Mouse (Mus musculus) embryonic stem cell, embryonic (primary cell): ENCODE results near the gene Slc16a13.

Experiments used
- CTCF ChIA-PET, 4 experiments: fragments of 300-600 bp in 2 of 4; fragments of 350-600 bp in 2 of 4; sonication (Branson Sonifier 250); formaldehyde crosslinking; loops; one replicate each; lab custom pipeline; 2022; ENCODE audit warnings: inconsistent platforms in 2 of 4; lab: Charles Lee
- POLR2A ChIA-PET, 4 experiments: fragments of 300-600 bp in 2 of 4; fragments of 350-600 bp in 2 of 4; sonication (Branson Sonifier 250); formaldehyde crosslinking; loops; one replicate each; lab custom pipeline; 2022; ENCODE audit warnings: antibody characterized with exemption in 4 of 4, inconsistent platforms in 1 of 4; lab: Charles Lee

Gene Slc16a13

GRCm38 (mm10) chr11:70237457-70238167 lies 16.7 kb upstream of the Slc16a13 start, which contains the start of gene 0610010K14Rik:
Gene 0610010K14Rik, minus strand, starts transcription at chr11:70237914.
- POLR2A ChIA-PET = interaction anchor here (0.6 to 6.9 kb wide), 55 partner anchors 9 to 1265 kb away, joined by 3 to 90 read pairs (median 4); partner anchors contain the start of genes Arrb2 (in 3 of the 4), Alox12 (in 2 of the 4), Bcl6b (in 2 of the 4) and Rnf167 (in 2 of the 4)
- CTCF ChIA-PET = interaction anchor here (0.5 to 2.4 kb wide), 22 partner anchors 9 to 431 kb away, joined by 3 to 9 read pairs (median 4); partner anchors contain the start of genes Alox12 (in 1 of the 4), Cxcl16 (in 1 of the 4) and Zmynd15 (in 1 of the 4)

GRCm38 (mm10) chr11:70236717-70237116 lies 15.9 kb upstream of the Slc16a13 start:
- CTCF ChIA-PET = interaction anchor here in 3 of 4 experiments (0.5 to 2.4 kb wide), 16 partner anchors 8 to 736 kb away, joined by 3 to 9 read pairs (median 4); partner anchors contain the start of gene Alox12 (in 1 of the 3)

GRCm38 (mm10) chr11:70235254-70235900 lies 14.5 kb upstream of the Slc16a13 start:
- CTCF ChIA-PET = no interaction called here
- POLR2A ChIA-PET = interaction anchor here in 1 of 4 experiments (3.3 to 6.9 kb wide), 2 partner anchors 7 to 14 kb away, joined by 28 to 90 read pairs; partner anchors contain the start of genes Bcl6b and Slc16a13

More at GRCm38 (mm10) chr11:70236717-70237116, 15.9 kb upstream of the Slc16a13 start:
- POLR2A ChIA-PET = interaction anchor here in 3 of 4 experiments (0.6 to 6.9 kb wide), 34 partner anchors 8 to 1103 kb away, joined by 3 to 90 read pairs (median 5); partner anchors contain the start of genes Arrb2 (in 3 of the 3), Bcl6b (in 2 of the 3), Slc16a13 (in 2 of the 3) and Alox12 (in 1 of the 3)

- ChIA-PET POLR2A (interaction anchor here in 2 of 4 experiments (2.7 to 5.3 kb wide), 2 partner anchors 12 to 13 kb away, joined by 16 to 46 read pairs; partner anchors contain the start of gene Slc16a13 (in 1 of the 2)), CTCF (no interaction called here)
Measured at GRCm38 (mm10) chr11:70234497-70234896, 13.6 kb upstream of the Slc16a13 start.

GRCm38 (mm10) chr11:70234037-70234436 lies 13.2 kb upstream of the Slc16a13 start:
- ChIA-PET CTCF (interaction anchor here in 2 of 4 experiments (0.5 to 1.4 kb wide), 2 partner anchors 14 to 219 kb away, joined by 3 to 4 read pairs; no protein-coding TSS in a partner anchor), POLR2A (interaction anchor here in 2 of 4 experiments (1.5 to 5.3 kb wide), 4 partner anchors 12 to 435 kb away, joined by 3 to 46 read pairs (median 10); partner anchors contain the start of genes Slc16a13 (in 1 of the 2) and Spag7 (in 1 of the 2))

GRCm38 (mm10) chr11:70233016-70233415 lies 12.2 kb upstream of the Slc16a13 start:
- CTCF ChIA-PET = interaction anchor here in 3 of 4 experiments (0.6 to 1.4 kb wide), 5 partner anchors 15 to 110 kb away, joined by 3 to 5 read pairs (median 4); no protein-coding TSS in a partner anchor

GRCm38 (mm10) chr11:70232546-70232945 lies 11.7 kb upstream of the Slc16a13 start:
- ChIA-PET CTCF (interaction anchor here (0.6 to 1.4 kb wide), 4 partner anchors 10 to 64 kb away, joined by 3 to 4 read pairs (median 3); no protein-coding TSS in a partner anchor), POLR2A (interaction anchor here (0.6 to 5.3 kb wide), 11 partner anchors 10 to 523 kb away, joined by 3 to 46 read pairs (median 8); partner anchors contain the start of genes Slc16a13 (in 2 of the 4) and Spag7 (in 1 of the 4))

More at GRCm38 (mm10) chr11:70233016-70233415, 12.2 kb upstream of the Slc16a13 start:
- POLR2A ChIA-PET = interaction anchor here in 3 of 4 experiments (0.6 to 5.3 kb wide), 11 partner anchors 11 to 523 kb away, joined by 3 to 46 read pairs (median 9); partner anchors contain the start of genes Slc16a13 (in 2 of the 3) and Spag7 (in 1 of the 3)

GRCm38 (mm10) chr11:70230239-70230727 lies 9.4 kb upstream of the Slc16a13 start:
- POLR2A ChIA-PET = interaction anchor here in 3 of 4 experiments (0.5 to 7.4 kb wide), 39 partner anchors 7 to 1328 kb away, joined by 3 to 90 read pairs (median 3); partner anchors contain the start of genes Gm21988 (in 3 of the 3), Rnasek (in 3 of the 3), 0610010K14Rik (in 2 of the 3) and Slc16a11 (in 2 of the 3)

GRCm38 (mm10) chr11:70229260-70230010 lies 8.6 kb upstream of the Slc16a13 start, which contains the start of gene Bcl6b:
Gene Bcl6b, minus strand, starts transcription at chr11:70229798.
- CTCF ChIA-PET = interaction anchor here (0.6 to 3.0 kb wide), 37 partner anchors 8 to 308 kb away, joined by 3 to 20 read pairs (median 5); partner anchors contain the start of genes Gm21988 (in 3 of the 4), Rnasek (in 3 of the 4), 0610010K14Rik (in 2 of the 4) and Acadvl (in 1 of the 4)
- POLR2A ChIA-PET = interaction anchor here (0.6 to 7.4 kb wide), 34 partner anchors 8 to 649 kb away, joined by 3 to 90 read pairs (median 4); partner anchors contain the start of genes 0610010K14Rik (in 4 of the 4), Gm21988 (in 2 of the 4), Rnasek (in 2 of the 4) and Slc16a13 (in 2 of the 4)

More at GRCm38 (mm10) chr11:70230239-70230727, 9.4 kb upstream of the Slc16a13 start:
- CTCF ChIA-PET = interaction anchor here (0.5 to 3.0 kb wide), 72 partner anchors 8 to 309 kb away, joined by 3 to 20 read pairs (median 4); partner anchors contain the start of genes Gm21988 (in 3 of the 4), Rnasek (in 3 of the 4), Slc16a13 (in 3 of the 4) and Arrb2 (in 2 of the 4)

GRCm38 (mm10) chr11:70228828-70229227 lies 8.0 kb upstream of the Slc16a13 start:
- CTCF ChIA-PET = interaction anchor here in 3 of 4 experiments (0.6 to 3.0 kb wide), 16 partner anchors 9 to 282 kb away, joined by 3 to 20 read pairs (median 4); partner anchors contain the start of genes 0610010K14Rik (in 2 of the 3) and Alox12e (in 1 of the 3)
- POLR2A ChIA-PET = interaction anchor here (0.6 to 7.4 kb wide), 19 partner anchors 8 to 440 kb away, joined by 3 to 90 read pairs (median 4); partner anchors contain the start of genes 0610010K14Rik (in 4 of the 4), Gm21988 (in 2 of the 4), Rnasek (in 2 of the 4) and Alox12e (in 1 of the 4)

GRCm38 (mm10) chr11:70227661-70228245 lies 6.9 kb upstream of the Slc16a13 start:
- CTCF ChIA-PET = interaction anchor here in 2 of 4 experiments (0.9 to 1.3 kb wide), 2 partner anchors 107 to 153 kb away, joined by 3 read pairs; no protein-coding TSS in a partner anchor

GRCm38 (mm10) chr11:70227126-70227525 lies 6.3 kb upstream of the Slc16a13 start:
- POLR2A ChIA-PET = interaction anchor here in 2 of 4 experiments (0.5 to 7.4 kb wide), 6 partner anchors 10 to 20 kb away, joined by 3 to 90 read pairs (median 10); partner anchors contain the start of genes 0610010K14Rik (in 2 of the 2), Gm21988 (in 2 of the 2) and Rnasek (in 2 of the 2)

More at GRCm38 (mm10) chr11:70227661-70228245, 6.9 kb upstream of the Slc16a13 start:
- POLR2A ChIA-PET = interaction anchor here in 2 of 4 experiments (1.1 to 7.4 kb wide), 5 partner anchors 10 to 20 kb away, joined by 3 to 90 read pairs (median 14); partner anchors contain the start of genes 0610010K14Rik (in 2 of the 2), Gm21988 (in 2 of the 2) and Rnasek (in 2 of the 2)

GRCm38 (mm10) chr11:70226602-70226890 lies 5.7 kb upstream of the Slc16a13 start:
- CTCF ChIA-PET = interaction anchor here in 2 of 4 experiments (0.9 to 1.8 kb wide), 3 partner anchors 10 to 108 kb away, joined by 3 to 5 read pairs (median 3); partner anchors contain the start of gene 0610010K14Rik (in 1 of the 2)
- POLR2A ChIA-PET = interaction anchor here in 3 of 4 experiments (0.5 to 7.4 kb wide), 8 partner anchors 10 to 605 kb away, joined by 3 to 90 read pairs (median 6); partner anchors contain the start of genes 0610010K14Rik (in 2 of the 3), Gm21988 (in 2 of the 3), Rnasek (in 2 of the 3) and Ctdnep1 (in 1 of the 3)

More at GRCm38 (mm10) chr11:70227126-70227525, 6.3 kb upstream of the Slc16a13 start:
- CTCF ChIA-PET = interaction anchor here in 2 of 4 experiments (0.9 to 1.8 kb wide), 3 partner anchors 10 to 107 kb away, joined by 3 to 5 read pairs (median 3); partner anchors contain the start of gene 0610010K14Rik (in 1 of the 2)
